Mouse (Mus musculus) MEL (cell line): ENCODE results near the gene Myl6. TPM values are rescaled to one million over a fixed set of nuclear protein-coding genes. Genes with fewer than 3 reads are reported as not detected.

Experiments used
- DNase-seq: peaks from one replicate; pipeline ENCODE4 v3.0.0; 2011; ENCODE audit warnings: low read depth, low spot score
- H3K27ac ChIP-seq: 2 replicates; pipeline ENCODE4 v1.5.1; 2012; ENCODE audit warnings: low read depth, mild to moderate bottlenecking, control low read depth, low read length, moderate library complexity; ENCODE audit not compliant: control insufficient read depth
- H3K27me3 ChIP-seq, 2 experiments: fragments of 150-350 bp in 1 of 2; sonication (generic) in 1 of 2; 2 replicates each; pipeline ENCODE4 v1.6.1; 2012; ENCODE audit warnings: low read length in 2 of 2, mild to moderate bottlenecking in 2 of 2, improper control_type of control experiment in 1 of 2, moderate library complexity in 1 of 2; ENCODE audit not compliant: insufficient read depth in 2 of 2, control insufficient read depth in 1 of 2
- H3K36me3 ChIP-seq, 2 experiments: 2 replicates each; pipeline ENCODE4 v1.6.1; 2012 to 2014; ENCODE audit warnings: low read length in 2 of 2, improper control_type of control experiment in 1 of 2, inconsistent platforms in 1 of 2, mild to moderate bottlenecking in 1 of 2; ENCODE audit not compliant: insufficient read depth in 2 of 2, control insufficient read depth in 1 of 2
- H3K4me1 ChIP-seq, 2 experiments: fragments of 150-350 bp in 1 of 2; sonication (generic) in 1 of 2; 2 replicates each; pipeline ENCODE4 v1.6.1; 2012; ENCODE audit warnings: low read length in 2 of 2, improper control_type of control experiment in 1 of 2, mild to moderate bottlenecking in 1 of 2; ENCODE audit not compliant: insufficient read depth in 2 of 2, control insufficient read depth in 1 of 2
- H3K4me3 ChIP-seq, 2 experiments: fragments of 150-350 bp in 1 of 2; sonication (generic) in 1 of 2; 2 replicates each; pipeline ENCODE4 v1.5.1; 2012; ENCODE audit warnings: low read depth in 2 of 2, low read length in 2 of 2, mild to moderate bottlenecking in 2 of 2, moderate library complexity in 2 of 2, control low read depth in 1 of 2, improper control_type of control experiment in 1 of 2; ENCODE audit not compliant: control insufficient read depth in 1 of 2, insufficient read depth in 1 of 2
- H3K79me2 ChIP-seq: 2 replicates; pipeline ENCODE4 v1.6.1; 2012; ENCODE audit warnings: mild to moderate bottlenecking, low read length, moderate library complexity; ENCODE audit not compliant: control insufficient read depth, poor library complexity, insufficient read depth
- H3K9ac ChIP-seq: 2 replicates; pipeline ENCODE4 v1.6.1; 2012; ENCODE audit warnings: low read depth, mild to moderate bottlenecking, control low read depth, low read length, moderate library complexity; ENCODE audit not compliant: control insufficient read depth, poor library complexity, severe bottlenecking
- H3K9me3 ChIP-seq: fragments of 150-350 bp; sonication (generic); replicated peaks from 2 replicates; pipeline ENCODE4 v1.6.1; 2012; ENCODE audit warnings: mild to moderate bottlenecking, low read length, improper control_type of control experiment, moderate library complexity; ENCODE audit not compliant: insufficient read depth
- CHD2 ChIP-seq: IDR thresholded peaks from 2 replicates; pipeline ENCODE4 v1.6.1; 2011; ENCODE audit warnings: low read length, improper control_type of control experiment
- E2F4 ChIP-seq: IDR thresholded peaks from 2 replicates; pipeline ENCODE4 v1.6.1; 2011; ENCODE audit warnings: low read depth, low read length, improper control_type of control experiment, borderline replicate concordance
- EP300 ChIP-seq, 2 experiments: IDR thresholded peaks; 2 replicates each; pipeline ENCODE4 v1.6.1; 2011; ENCODE audit warnings: improper control_type of control experiment in 2 of 2, low read length in 2 of 2, low read depth in 1 of 2, mild to moderate bottlenecking in 1 of 2
- ETS1 ChIP-seq: IDR thresholded peaks from 2 replicates; pipeline ENCODE4 v1.6.1; 2012; ENCODE audit warnings: low read depth, mild to moderate bottlenecking, inconsistent platforms, low read length, improper control_type of control experiment, moderate library complexity
- GABPA ChIP-seq: IDR thresholded peaks from 2 replicates; pipeline ENCODE4 v1.6.1; 2012; ENCODE audit warnings: low read depth, mild to moderate bottlenecking, inconsistent platforms, low read length, improper control_type of control experiment, moderate library complexity
- GATA1 ChIP-seq: IDR thresholded peaks from 2 replicates; pipeline ENCODE4 v1.6.1; 2011; ENCODE audit warnings: low read depth, low read length, improper control_type of control experiment
- HCFC1 ChIP-seq: IDR thresholded peaks from 2 replicates; pipeline ENCODE4 v1.6.1; 2012; ENCODE audit warnings: low read depth, mild to moderate bottlenecking, inconsistent platforms, low read length, improper control_type of control experiment, moderate library complexity
- JUND ChIP-seq: IDR thresholded peaks from 2 replicates; pipeline ENCODE4 v1.6.1; 2011; ENCODE audit warnings: low read depth, mild to moderate bottlenecking, improper control_type of control experiment, low read length
- MAX ChIP-seq: IDR thresholded peaks from 2 replicates; pipeline ENCODE4 v1.6.1; 2011; ENCODE audit warnings: low read length, improper control_type of control experiment
- MAZ ChIP-seq: IDR thresholded peaks from 2 replicates; pipeline ENCODE4 v1.6.1; 2012; ENCODE audit warnings: low read depth, mild to moderate bottlenecking, inconsistent platforms, low read length, improper control_type of control experiment
- MEF2A ChIP-seq: IDR thresholded peaks from 2 replicates; pipeline ENCODE4 v1.6.1; 2014; ENCODE audit warnings: low read depth, mild to moderate bottlenecking, inconsistent platforms, low read length, improper control_type of control experiment; ENCODE audit not compliant: poor library complexity, insufficient replicate concordance, severe bottlenecking; ENCODE audit errors: extremely low read depth
- MXI1 ChIP-seq: IDR thresholded peaks from 2 replicates; pipeline ENCODE4 v1.6.1; 2011; ENCODE audit warnings: mild to moderate bottlenecking, low read depth, low read length, improper control_type of control experiment
- MYB ChIP-seq: IDR thresholded peaks from 2 replicates; pipeline ENCODE4 v1.6.1; 2011; ENCODE audit warnings: mild to moderate bottlenecking, low read depth, low read length, improper control_type of control experiment
- MYC ChIP-seq: IDR thresholded peaks from 2 replicates; pipeline ENCODE4 v1.6.1; 2011; ENCODE audit warnings: low read depth, mild to moderate bottlenecking, low read length, improper control_type of control experiment, moderate library complexity
- NELFE ChIP-seq: IDR thresholded peaks from 2 replicates; pipeline ENCODE4 v1.6.1; 2011; ENCODE audit warnings: low read depth, low read length, improper control_type of control experiment
- NRF1 ChIP-seq: IDR thresholded peaks from 2 replicates; pipeline ENCODE4 v1.6.1; 2014; ENCODE audit warnings: low read depth, mild to moderate bottlenecking, inconsistent platforms, low read length, improper control_type of control experiment, moderate library complexity; ENCODE audit not compliant: poor library complexity, insufficient read depth, severe bottlenecking
- POLR2A ChIP-seq, 2 experiments: IDR thresholded peaks; 2 replicates each; pipeline ENCODE4 v1.6.1; 2011 to 2012; ENCODE audit warnings: low read length in 2 of 2, mild to moderate bottlenecking in 2 of 2, control low read depth in 1 of 2, improper control_type of control experiment in 1 of 2, low read depth in 1 of 2, moderate library complexity in 1 of 2; ENCODE audit not compliant: control insufficient read depth in 1 of 2, insufficient read depth in 1 of 2, poor library complexity in 1 of 2
- POLR2AphosphoS2 ChIP-seq: IDR thresholded peaks from 2 replicates; pipeline ENCODE4 v1.6.1; 2011; ENCODE audit warnings: low read length, improper control_type of control experiment
- POLR2AphosphoS5 ChIP-seq: IDR thresholded peaks from 2 replicates; pipeline ENCODE4 v1.6.1; 2012; ENCODE audit warnings: low read depth, borderline replicate concordance, mild to moderate bottlenecking, inconsistent platforms, low read length, moderate library complexity, mixed read lengths
- RCOR1 ChIP-seq: IDR thresholded peaks from 2 replicates; pipeline ENCODE4 v1.6.1; 2012; ENCODE audit warnings: low read depth, mild to moderate bottlenecking, inconsistent platforms, low read length, improper control_type of control experiment
- SIN3A ChIP-seq: IDR thresholded peaks from 2 replicates; pipeline ENCODE4 v1.6.1; 2012; ENCODE audit warnings: low read length, improper control_type of control experiment, inconsistent platforms
- SMC3 ChIP-seq: IDR thresholded peaks from 2 replicates; pipeline ENCODE4 v1.6.1; 2011; ENCODE audit warnings: low read depth, low read length, improper control_type of control experiment
- TAL1 ChIP-seq: IDR thresholded peaks from 2 replicates; pipeline ENCODE4 v1.6.1; 2012; ENCODE audit warnings: mild to moderate bottlenecking, inconsistent platforms, low read length, moderate library complexity, mixed read lengths
- TBP ChIP-seq: IDR thresholded peaks from 2 replicates; pipeline ENCODE4 v1.8.0; 2011; ENCODE audit warnings: low read depth, low read length, improper control_type of control experiment
- TCF12 ChIP-seq: IDR thresholded peaks from 2 replicates; pipeline ENCODE4 v1.6.1; 2014; ENCODE audit warnings: low read depth, mild to moderate bottlenecking, inconsistent platforms, low read length, improper control_type of control experiment, moderate library complexity
- UBTF ChIP-seq: IDR thresholded peaks from 2 replicates; pipeline ENCODE4 v1.6.1; 2012; ENCODE audit warnings: low read depth, mild to moderate bottlenecking, inconsistent platforms, low read length, improper control_type of control experiment, moderate library complexity, borderline replicate concordance; ENCODE audit not compliant: insufficient read depth
- USF1 ChIP-seq: IDR thresholded peaks from 2 replicates; pipeline ENCODE4 v1.6.1; 2014; ENCODE audit warnings: low read depth, mild to moderate bottlenecking, inconsistent platforms, low read length, improper control_type of control experiment, moderate library complexity
- USF2 ChIP-seq, 2 experiments: IDR thresholded peaks; 2 replicates each; pipeline ENCODE4 v1.6.1; 2011 to 2012; ENCODE audit warnings: improper control_type of control experiment in 2 of 2, low read length in 2 of 2, borderline replicate concordance in 1 of 2, inconsistent platforms in 1 of 2, low read depth in 1 of 2, mild to moderate bottlenecking in 1 of 2; ENCODE audit not compliant: insufficient read depth in 1 of 2
- ZC3H11A ChIP-seq: IDR thresholded peaks from 2 replicates; pipeline ENCODE4 v1.6.1; 2012; ENCODE audit warnings: low read depth, mild to moderate bottlenecking, inconsistent platforms, low read length, improper control_type of control experiment
- ZMIZ1 ChIP-seq: IDR thresholded peaks from 2 replicates; pipeline ENCODE4 v1.6.1; 2012; ENCODE audit warnings: low read depth, mild to moderate bottlenecking, inconsistent platforms, low read length, improper control_type of control experiment, moderate library complexity
- polyA plus RNA-seq, 2 experiments: library from polyadenylated mRNA; stranded (reverse) in 1 of 2; unstranded in 1 of 2; fragments of >175 nt in 1 of 2; fragments of >200 nt in 1 of 2; gene quantifications; 2 replicates each; pipeline versions ENCODE4 v1.2.1 to v1.2.4; 2012; ENCODE audit warnings: low replicate concordance in 2 of 2, low read depth in 1 of 2; ENCODE audit not compliant: insufficient read length in 2 of 2, insufficient read depth in 1 of 2, missing spikeins in 1 of 2
- total RNA-seq: library from RNA; depleted of rRNA; stranded (reverse); fragments of 300-350 nt; gene quantifications from 2 replicates; pipeline ENCODE4 v1.2.3, GENCODE M21; 2012

Myl6 gene
- total and polyA plus RNA-seq, 3 experiments = 399 to 589 TPM; not detected in 1

- TF ChIP-seq POLR2AphosphoS5 (no peak), MEF2A (no peak)
Observed at GRCm38 (mm10) chr10:128525671-128526308, 31.8 kb upstream of the Myl6 start, which contains the start of gene Esyt1 (continued).

- Histone ChIP-seq H3K4me1 (peaks cover 5 to 12% of the 10 kb centered on the region in 2 experiments; a peak in 3 of 4 replicates), H3K27ac (peak overlapping the region; percentile 71), H3K27me3 (no peaks in the 10 kb centered on the region), H3K79me2 (peaks cover 8% of the 10 kb centered on the region), H3K9me3 (no peaks in the 10 kb centered on the region), H3K4me3 (peak overlapping the region; percentile 83 to 90), H3K9ac (peak overlapping the region; percentile 79), H3K36me3 (peaks cover 0 to 10% of the 10 kb centered on the region in 2 experiments; a peak in 3 of 4 replicates)
- DNase-seq = peak; percentile 86
- TF ChIP-seq NELFE (peak; percentile 56), POLR2A (IDR thresholded peaks at IDR 0.05; ENCODE audit: control insufficient read depth in 1 of 2, insufficient read depth in 1 of 2, low read depth in 1 of 2, low read length in 2 of 2, poor library complexity in 1 of 2) (peak in 1 of 2 experiments; percentile 57; a peak in 2 of 4 replicates), MYB (no peak), GATA1 (peak; percentile 32; the same call in 1 of the 2 replicates), E2F4 (0 out of 2 replicates have a peak, but pooled peaks have one; percentile 20), ETS1 (no peak; the same call in 1 of the 2 replicates), POLR2AphosphoS5 (peak; percentile 13; the same call in 1 of the 2 replicates), MYC (peak; percentile 56; the same call in 1 of the 2 replicates), JUND (no peak), ZC3H11A (no peak; the same call in 1 of the 2 replicates), POLR2AphosphoS2 (no peak), TAL1 (peak; percentile 33), USF1 (no peak), EP300 (IDR thresholded peaks at IDR 0.05; ENCODE audit: low read depth in 1 of 2, low read length in 2 of 2) (peak in 1 of 2 experiments; percentile 47; a peak in 2 of 4 replicates), GABPA (no peak), MAX (peak; percentile 64), TBP (peak; percentile 45), USF2 (IDR thresholded peaks at IDR 0.05; ENCODE audit: borderline replicate concordance in 1 of 2, insufficient read depth in 1 of 2, low read depth in 1 of 2, low read length in 2 of 2) (no peak), SIN3A (no peak; the same call in none of the 2 replicates), MXI1 (peak; percentile 64), RCOR1 (no peak), TCF12 (no peak), ZMIZ1 (peak; percentile 57), CHD2 (no peak), MAZ (peak; percentile 81; the same call in 1 of the 2 replicates), NRF1 (no peak), SMC3 (no peak), HCFC1 (peak; percentile 46; the same call in 1 of the 2 replicates), UBTF (peak; percentile 86; the same call in 1 of the 2 replicates)
Observed at GRCm38 (mm10) chr10:128524732-128525662, 31.1 kb upstream of the Myl6 start.
